ENCODE assay signal across 9 mouse cellular contexts in the genomic region with DNA sequence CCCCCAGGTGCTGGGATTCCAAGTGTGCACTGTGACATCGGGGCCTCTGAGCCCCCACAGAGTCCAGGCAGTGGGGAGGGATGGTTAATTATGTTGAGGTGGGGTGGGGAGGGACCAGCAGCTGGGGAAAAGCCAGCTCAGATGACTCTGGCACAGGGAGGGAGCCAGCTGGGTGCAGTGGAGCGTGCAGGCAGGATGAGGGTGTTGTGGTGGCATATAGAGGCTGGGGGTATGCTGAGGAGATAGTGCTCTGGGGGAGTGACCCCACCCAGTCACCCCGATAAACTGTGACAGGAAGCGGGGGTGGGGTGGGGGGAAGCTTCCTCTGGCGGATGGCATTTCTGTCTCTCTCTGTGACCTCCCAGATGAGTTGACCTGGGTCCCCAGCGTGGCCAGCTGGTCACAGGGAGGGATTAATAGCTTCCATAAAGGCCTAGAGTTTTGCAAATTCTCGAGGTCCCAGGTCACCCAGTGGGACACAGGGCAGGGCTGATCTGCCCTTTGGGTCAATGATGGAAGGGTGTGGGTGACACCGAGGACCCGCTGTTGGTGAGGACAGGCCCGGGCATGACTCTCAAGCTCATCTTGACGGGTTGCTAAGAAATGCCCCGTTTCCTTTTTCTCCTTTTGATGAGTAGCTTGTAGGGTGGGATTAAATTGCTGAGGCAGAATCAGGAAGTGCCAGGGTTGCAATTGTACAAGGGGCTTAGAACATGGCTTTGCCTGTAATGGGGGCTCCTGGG. TPM values are rescaled to one million over a fixed set of nuclear protein-coding genes. Genes with fewer than 3 reads are reported as not detected.
DNase-seq lines count a peak whose midpoint lies in the region; ATAC-seq and TF ChIP-seq lines count a peak whose summit lies in the region.
"Had no signal": no experiment of that assay in that cellular context is flagged by ENCODE, and none has a peak within 500 bp of the region (broad histone marks: within the 10 kb centered on the region; RNA-seq: fewer than 3 reads in every experiment).

No protein-coding gene starts in this region.

- no peaks in the 10 kb centered on the region for H3K27me3 ChIP-seq in lung, postnatal 0 days (replicated peaks; ENCODE audit: insufficient read depth, low read length)
- H3K27me3 ChIP-seq in limb, embryonic 13.5 days: no peaks in the 10 kb centered on the region

- no peak for ATAC-seq in lung, postnatal 0 days
- ATAC-seq in limb, embryonic 13.5 days (ENCODE audit: low FRiP score, low read depth): no peak

- H3K36me3 ChIP-seq in lung, postnatal 0 days (ENCODE audit: insufficient read depth, low read length): no peaks in the 10 kb centered on the region
- no peaks in the 10 kb centered on the region for H3K36me3 ChIP-seq in limb, embryonic 13.5 days

- TF ChIP-seq EP300 in lung, postnatal 0 days (IDR thresholded peaks at IDR 0.05): no peak

- H3K4me2 ChIP-seq in lung, postnatal 0 days (replicated peaks; ENCODE audit: low read depth, low read length): no peak overlapping the region
- no peak overlapping the region for H3K4me2 ChIP-seq in limb, embryonic 13.5 days (replicated peaks)

- no peak overlapping the region for H3K4me3 ChIP-seq in lung, postnatal 0 days (ENCODE audit: low read depth, low read length)
- H3K4me3 ChIP-seq in limb, embryonic 13.5 days: no peak overlapping the region

- 42% methylated on average over 12 of the region's 12 CpGs for WGBS in lung, postnatal 0 days
- WGBS in limb, embryonic 13.5 days: 45% methylated on average over 12 of the region's 12 CpGs

- H3K27ac ChIP-seq in lung, postnatal 0 days (ENCODE audit: low read length): no peak overlapping the region
- no peak overlapping the region for H3K27ac ChIP-seq in limb, embryonic 13.5 days

- intact Hi-C loops in heart, postnatal 25 days (cut with DNase I): no loop called here

- no peak overlapping the region for H3K9ac ChIP-seq in lung, postnatal 0 days (replicated peaks; ENCODE audit: low read depth)
- 0 out of 2 replicates have a peak overlapping the region, but pooled peaks have one; percentile 19 for H3K9ac ChIP-seq in limb, embryonic 13.5 days

- no peaks in the 10 kb centered on the region for H3K9me3 ChIP-seq in lung, postnatal 0 days (ENCODE audit: low read length)
- H3K9me3 ChIP-seq in limb, embryonic 13.5 days: no peaks in the 10 kb centered on the region

- H3K4me1 ChIP-seq in lung, postnatal 0 days (ENCODE audit: insufficient read depth, low read depth, low read length): no peaks in the 10 kb centered on the region
- peaks cover 8% of the 10 kb centered on the region for H3K4me1 ChIP-seq in limb, embryonic 13.5 days

- no peak for TF ChIP-seq CTCF in lung, postnatal 0 days (IDR thresholded peaks at IDR 0.05)

- peak; percentile 37 to 40 for DNase-seq in lung, adult 18-20 months
- no peak for DNase-seq in lung, postnatal 0 days (ENCODE audit: low spot score)
- peak; percentile 52 for DNase-seq in ZHBTc4 (ENCODE audit: low read depth, low spot score)
- peak; percentile 79 for DNase-seq in thymus, postnatal 0 days (ENCODE audit: low spot score)
- DNase-seq in adrenal gland, postnatal 25 days: no peak
- DNase-seq in cerebellum, adult 11 months: no peak
- DNase-seq in heart, postnatal 25 days (ENCODE audit: low spot score): no peak

RNA-seq across cellular contexts. Expression of a gene that starts 8.2 kb away (rescaled TPM):
- 88.8 and 98.8 TPM in 2 replicates for polyA plus RNA-seq in lung, postnatal 0 days (2015; fragmentation: Nextera tagmentation; extraction: Ambion mirVana)
- polyA plus RNA-seq in limb, embryonic 13.5 days (2015; fragmentation: Nextera tagmentation; extraction: Ambion mirVana): 32.2 and 35.9 TPM in 2 replicates
- 668 and 754 TPM in 2 replicates for polyA plus RNA-seq in thymus, postnatal 0 days (2015; fragmentation: Nextera tagmentation; extraction: Ambion mirVana)
- 12.1 and 13.6 TPM in 2 replicates for total RNA-seq in adrenal gland, postnatal 25 days (2021)
- total RNA-seq in heart, postnatal 25 days (2021): 10 to 100 TPM; 17.8 to 18.4 TPM

RNA-seq across cellular contexts. Expression of a gene that starts 23.1 kb away (rescaled TPM):
- not detected in 2 replicates for polyA plus RNA-seq in lung, postnatal 0 days (2015; fragmentation: Nextera tagmentation; extraction: Ambion mirVana)
- 109 and 119 TPM in 2 replicates for polyA plus RNA-seq in limb, embryonic 13.5 days (2015; fragmentation: Nextera tagmentation; extraction: Ambion mirVana)
- 0.44 and 0.48 TPM in 2 replicates for polyA plus RNA-seq in thymus, postnatal 0 days (2015; fragmentation: Nextera tagmentation; extraction: Ambion mirVana)
- not detected in 2 replicates for total RNA-seq in adrenal gland, postnatal 25 days (2021)
- not detected for total RNA-seq in heart, postnatal 25 days (2021)
- polyA plus RNA-seq: heart, postnatal 0 days had no signal

Comparison
In these comparisons a context has a peak if more than half of its experiments do, and no peak if none do; other contexts are left out.
1. DNase-seq: peak in lung, adult 18-20 months (2 of 2), ZHBTc4 (single experiment) and thymus, postnatal 0 days (single experiment); none in lung, postnatal 0 days (single experiment), adrenal gland, postnatal 25 days (single experiment), cerebellum, adult 11 months (single experiment) and heart, postnatal 25 days (single experiment).
2. RNA of a gene that starts 23.1 kb away (polyA plus RNA-seq): 109 to 119 TPM in limb, embryonic 13.5 days; 0.44 to 0.48 TPM in thymus, postnatal 0 days and not detected in lung, postnatal 0 days; every median in the first group is over 10 times any median in the second.